Mouse (Mus musculus) thymus, postnatal 14 days (tissue): ENCODE measurements around the gene Rad51b.

Experiments used
- DNase-seq: peaks from one replicate; pipeline ENCODE4 v3.0.0; 2021

The Rad51b gene

GRCm38 (mm10) chr12:79441210-79442005 lies 144.3 kb downstream of the Rad51b start:
- DNase-seq = no peak

DNA sequence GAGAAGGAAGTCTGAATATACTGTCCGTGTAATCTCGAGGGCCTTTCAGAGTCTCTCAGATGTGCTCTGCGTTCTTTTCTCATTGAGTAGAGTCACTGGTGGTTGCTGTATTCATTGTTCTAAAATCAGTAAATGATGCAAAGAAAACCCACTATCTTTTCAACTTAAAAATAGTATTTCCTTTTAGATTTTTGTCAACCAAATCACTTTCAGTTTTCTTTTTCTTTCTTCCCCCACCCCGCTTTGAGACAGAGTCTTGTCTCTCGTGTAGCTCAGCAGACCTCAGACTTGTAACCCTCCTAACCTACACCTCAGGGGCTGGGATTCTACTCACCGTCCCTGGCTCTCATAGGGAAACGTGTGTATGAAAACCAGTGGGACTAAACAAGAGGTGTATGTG lies 145.0 kb downstream of the Rad51b start:
- DNase-seq = no peak

GRCm38 (mm10) chr12:79442836-79443390 lies 145.8 kb downstream of the Rad51b start:
- no peak for DNase-seq

- no peak for DNase-seq
These were observed 147.6 kb downstream of the Rad51b start for GRCm38 (mm10) chr12:79444646-79445045.

- peak; percentile 35 for DNase-seq
These were observed 150.0 kb downstream of the Rad51b start for GRCm38 (mm10) chr12:79447039-79447438.

- no peak for DNase-seq
These were observed 152.8 kb downstream of the Rad51b start for GRCm38 (mm10) chr12:79449817-79450411.

GRCm38 (mm10) chr12:79452882-79453281 lies 155.8 kb downstream of the Rad51b start:
- no peak for DNase-seq

DNA sequence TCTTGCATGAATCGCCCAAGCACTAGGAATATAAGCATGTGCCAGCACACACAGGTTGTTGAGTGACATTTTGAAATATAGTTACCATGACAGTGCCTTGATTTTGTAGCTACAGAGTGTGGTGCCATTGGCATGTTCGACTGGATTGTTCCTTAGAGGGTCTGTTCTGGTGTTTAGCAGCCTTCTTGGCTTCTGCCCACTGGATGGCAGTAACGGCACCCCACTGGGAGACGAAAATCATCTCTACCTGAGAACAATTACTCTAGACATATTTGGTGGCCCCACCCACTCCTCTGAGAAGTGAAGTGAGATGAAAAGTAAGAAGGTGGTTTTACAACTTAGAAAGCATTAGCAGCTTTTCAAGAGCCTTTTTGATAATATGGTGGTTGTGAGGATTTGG lies 156.9 kb downstream of the Rad51b start:
- DNase-seq = no peak

- DNase-seq = no peak
These were observed 158.2 kb downstream of the Rad51b start for GRCm38 (mm10) chr12:79455061-79455847.

- DNase-seq = no peak
These were observed 158.7 kb downstream of the Rad51b start for GRCm38 (mm10) chr12:79455848-79456164.

DNA sequence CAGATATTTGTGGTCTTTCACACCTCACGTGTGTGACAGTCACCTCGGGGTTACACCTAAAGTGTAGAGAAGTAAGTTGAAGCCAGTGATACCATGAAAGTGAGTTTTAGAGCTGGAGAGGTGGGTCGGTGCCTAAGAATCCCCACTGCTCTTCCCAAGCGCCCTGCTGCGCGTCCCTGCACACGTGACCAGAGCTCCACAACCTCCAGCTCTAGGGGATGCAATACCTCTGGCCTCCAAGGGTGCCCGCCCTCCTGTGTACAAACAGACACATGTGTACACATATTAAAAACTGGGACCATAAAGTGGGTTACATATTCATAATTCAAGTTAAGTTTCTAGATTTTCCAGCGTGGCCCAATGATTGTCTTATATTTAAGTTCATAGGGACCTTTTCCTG lies 159.2 kb downstream of the Rad51b start:
- DNase-seq = no peak

DNA sequence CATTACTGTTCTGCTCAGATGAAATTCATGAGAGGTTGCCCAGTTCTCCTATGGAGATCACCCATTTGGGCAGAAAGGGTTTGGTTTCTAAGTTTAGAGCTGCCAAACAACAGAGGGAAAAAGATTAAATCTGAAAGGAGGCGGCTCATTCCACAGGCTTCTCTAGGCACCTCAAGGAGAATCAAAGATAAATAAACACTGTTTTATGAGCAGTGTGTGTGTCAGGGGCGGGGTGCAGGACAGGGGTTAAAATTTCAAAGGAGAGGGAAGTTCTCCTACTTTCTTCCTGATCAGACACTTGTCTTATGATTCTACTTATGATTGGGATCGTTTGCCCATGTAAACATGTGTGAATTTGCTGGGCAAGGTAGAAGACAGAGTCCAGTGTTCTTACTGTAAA lies 166.3 kb downstream of the Rad51b start:
- no peak for DNase-seq

- DNase-seq = no peak
These were observed 173.0 kb downstream of the Rad51b start for GRCm38 (mm10) chr12:79470113-79470512.

DNA sequence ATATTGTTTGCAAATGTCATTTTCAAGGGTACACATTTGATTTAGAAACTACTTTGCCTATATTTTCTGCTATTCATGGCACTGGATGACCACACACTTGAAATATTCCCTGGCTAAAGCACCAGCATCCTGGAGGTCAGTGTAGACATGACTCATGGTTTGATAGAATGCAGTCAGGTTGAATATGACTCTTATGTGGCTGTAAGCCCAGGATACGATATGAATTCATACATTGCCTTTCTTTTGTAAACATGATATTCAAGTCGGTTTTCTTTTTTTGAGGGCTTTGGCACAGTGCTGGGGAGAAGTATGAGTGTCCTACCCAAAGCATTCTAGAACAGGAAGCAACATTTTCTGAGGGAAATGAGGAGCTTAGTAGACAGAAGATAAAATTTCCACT lies 174.8 kb downstream of the Rad51b start:
- DNase-seq = no peak

DNA sequence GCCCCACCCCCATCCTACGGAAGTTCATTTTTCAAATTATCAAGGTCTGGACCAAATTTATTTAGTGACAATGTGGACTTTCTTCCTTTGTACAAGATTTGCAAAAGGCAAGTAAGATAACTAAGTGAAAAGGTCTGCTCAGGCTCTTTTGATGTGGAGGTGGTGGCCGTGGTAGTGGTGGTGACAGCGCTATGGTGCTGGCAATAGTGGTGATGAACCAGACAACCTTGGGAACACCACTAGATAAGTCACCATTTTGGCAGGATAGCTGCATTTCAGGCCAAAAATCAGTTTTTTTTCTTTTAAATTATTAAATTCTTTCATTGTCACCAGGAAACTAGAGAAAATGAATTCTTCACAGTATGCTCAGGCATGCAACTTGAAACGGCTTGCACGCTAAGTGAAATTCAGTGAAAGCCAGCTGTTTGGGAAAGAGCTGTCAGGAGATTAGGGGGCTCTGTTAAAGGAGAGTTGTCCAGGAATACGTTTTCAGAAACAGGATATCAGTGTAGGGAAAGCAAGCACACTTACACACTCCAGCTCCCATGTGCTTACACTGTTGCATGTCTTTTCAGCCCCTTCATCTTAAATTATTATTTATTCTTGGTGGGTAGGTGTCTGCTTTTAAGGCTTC lies 179.4 kb downstream of the Rad51b start:
- no peak for DNase-seq

- no peak for DNase-seq
These were observed 181.7 kb downstream of the Rad51b start for GRCm38 (mm10) chr12:79478816-79479215.

- DNase-seq = no peak
These were observed 188.4 kb downstream of the Rad51b start for GRCm38 (mm10) chr12:79485501-79485900.

DNA sequence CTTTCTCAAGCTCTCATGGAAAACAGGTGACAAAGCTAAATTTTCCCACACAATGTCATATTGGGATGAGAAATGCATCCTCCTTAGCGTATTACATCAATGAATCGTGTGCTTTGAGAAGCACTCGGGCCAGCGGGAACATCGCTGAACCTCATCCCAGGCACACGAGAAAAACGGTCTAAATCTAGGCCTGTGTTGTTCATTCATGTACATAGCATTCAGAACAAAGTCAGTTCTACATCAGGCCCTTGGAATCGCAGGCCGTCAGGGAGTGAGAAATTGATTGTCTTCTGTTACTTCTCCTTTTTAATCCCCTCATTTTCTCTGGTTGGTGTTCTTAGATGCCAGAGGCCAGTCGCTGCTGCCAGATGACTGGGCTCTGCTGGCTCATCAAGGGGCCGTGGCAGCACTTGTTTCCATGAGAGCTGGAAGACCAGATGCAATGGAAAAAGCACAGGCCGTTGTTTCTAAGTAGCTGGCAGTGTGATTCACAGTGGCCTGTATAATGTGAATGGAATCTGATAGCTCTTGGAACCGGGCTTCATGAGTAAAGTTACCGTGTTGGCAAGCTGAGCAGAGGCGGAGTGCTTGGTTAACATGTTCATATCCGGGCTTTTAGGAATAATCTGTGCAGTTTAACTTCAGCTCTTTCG lies 191.6 kb downstream of the Rad51b start:
- no peak for DNase-seq

DNA sequence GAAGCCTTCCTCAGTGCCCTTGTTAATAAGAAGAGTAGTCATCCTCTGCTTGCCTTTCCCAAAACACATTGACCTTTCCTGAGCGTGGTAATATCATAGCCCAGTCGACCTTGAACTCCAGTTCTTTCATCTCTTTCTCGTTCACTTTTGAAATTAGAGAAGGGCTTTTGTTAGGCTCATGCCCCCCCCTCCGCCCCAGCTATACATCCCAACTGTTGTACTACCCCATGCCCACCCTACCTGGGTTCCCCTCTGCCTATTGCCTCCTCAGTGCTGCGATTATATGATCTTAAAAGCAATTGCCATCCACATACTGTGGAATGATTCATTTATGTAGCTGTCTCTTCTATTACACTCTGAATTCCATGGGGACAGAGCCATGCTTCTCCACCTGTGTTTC lies 193.5 kb downstream of the Rad51b start:
- DNase-seq = no peak

- DNase-seq = no peak
These were observed 195.1 kb downstream of the Rad51b start for GRCm38 (mm10) chr12:79492175-79492574.

- DNase-seq = no peak
These were observed 195.5 kb downstream of the Rad51b start for GRCm38 (mm10) chr12:79492613-79493012.

- no peak for DNase-seq
These were observed 196.4 kb downstream of the Rad51b start for GRCm38 (mm10) chr12:79493481-79493880.

- DNase-seq = no peak
These were observed 201.2 kb downstream of the Rad51b start for GRCm38 (mm10) chr12:79498326-79498725.
